Mouse (Mus musculus) E14TG2a.4 (cell line): ENCODE measurements around the gene Dnajb2.

Experiments used
- CTCF ChIP-seq: conservative IDR thresholded peaks from 2 replicates; pipeline ENCODE4 v1.5.1; 2014; ENCODE audit warnings: low read length
- POU5F1 ChIP-seq: IDR thresholded peaks from 2 replicates; pipeline ENCODE4 v1.6.1; 2014; ENCODE audit warnings: low read length, borderline replicate concordance

DNA sequence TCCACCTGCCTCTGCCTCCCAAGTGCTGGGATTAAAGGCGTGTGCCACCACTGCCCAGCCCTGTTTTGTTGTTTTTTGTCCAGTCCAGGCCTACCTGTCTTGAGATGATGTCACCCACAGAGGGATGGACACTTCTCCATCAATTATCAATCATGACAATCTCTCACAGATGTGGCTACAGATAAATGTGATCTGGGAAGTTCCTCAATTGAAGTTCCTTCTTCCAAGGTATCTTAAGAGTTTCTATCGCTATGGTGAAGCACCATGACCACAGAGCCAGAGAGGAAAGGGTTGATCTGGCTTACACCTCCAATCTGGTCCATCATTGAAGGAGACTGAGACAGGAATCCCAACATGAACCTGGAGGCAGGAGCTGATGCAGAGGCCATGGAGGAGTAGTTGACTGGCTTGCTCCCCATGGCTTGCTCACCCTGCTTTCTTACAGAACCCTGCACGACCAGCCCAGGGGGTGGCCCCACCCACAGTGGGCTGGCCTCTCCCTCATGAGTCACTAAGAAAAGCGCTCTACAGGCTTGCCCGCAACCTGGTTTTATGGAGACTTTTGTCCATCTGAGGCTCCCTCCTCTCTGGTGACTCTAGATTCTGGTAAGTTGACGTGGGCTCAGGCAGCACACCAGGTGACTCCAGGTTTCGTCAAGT lies 5.7 kb upstream of the Dnajb2 start:
- TF ChIP-seq CTCF, result no peak
- no peak for TF ChIP-seq POU5F1
